Mouse (Mus musculus) heart, adult 2 months (tissue): ENCODE measurements around the gene Cilp.

Experiments
- CTCF ChIP-seq: fragments of 200-600 bp; IDR thresholded peaks from 2 replicates; pipeline ENCODE4 v1.8.1; 2022; ENCODE audit warnings: antibody characterized with exemption, mild to moderate bottlenecking, moderate library complexity
- POLR2A ChIP-seq: fragments of 200-500 bp; IDR thresholded peaks from 2 replicates; pipeline ENCODE4 v1.6.1; 2011; ENCODE audit warnings: mild to moderate bottlenecking, low read depth, low read length, control low read depth; ENCODE audit not compliant: insufficient read depth

GRCm38 (mm10) chr9:65308011-65308410, 43.0 kb downstream of the Cilp start:
- TF ChIP-seq POLR2A (no peak), CTCF (no peak)
